Mouse (Mus musculus): ENCODE data around the gene March4. TPM values are rescaled to one million over a fixed set of nuclear protein-coding genes. Genes with fewer than 3 reads are reported as not detected.
A peak's percentile ranks its signal among the peaks of the same experiment; 100 is the strongest.

March4 gene
- polyA plus RNA-seq, 1 experiment from 2014 or later: 0.18 TPM

DNA sequence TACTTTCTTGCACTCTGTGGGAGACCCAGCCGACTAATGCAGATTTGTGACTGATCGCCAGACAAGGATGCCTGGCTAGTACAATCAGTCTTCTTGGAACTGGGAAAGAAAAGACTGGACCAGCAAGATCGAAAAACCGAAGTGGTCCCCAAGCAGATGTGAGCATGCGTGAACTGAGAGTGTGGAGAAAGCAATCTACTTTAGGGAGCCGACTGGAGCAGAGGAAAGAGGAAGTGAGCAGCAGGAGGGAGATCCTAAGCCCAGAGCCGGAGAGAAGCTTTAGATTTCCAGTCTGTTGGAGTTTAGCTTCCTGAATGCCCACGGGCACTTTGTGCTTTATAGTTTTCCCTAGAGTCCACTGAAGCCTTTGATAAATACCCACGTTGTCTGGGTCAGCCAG is 30.3 kb upstream of the March4 start:
- H3K27ac ChIP-seq: no peak overlapping the region
- no peaks in the 10 kb centered on the region for H3K36me3 ChIP-seq
- no peaks in the 10 kb centered on the region for H3K27me3 ChIP-seq (replicated peaks)
- no peak overlapping the region for H3K4me3 ChIP-seq (replicated peaks)
- ATAC-seq (ENCODE audit: insufficient read depth, low FRiP score, low read depth): no peak
- no peak overlapping the region for H3K4me2 ChIP-seq
- H3K4me1 ChIP-seq: no peaks in the 10 kb centered on the region
- WGBS: 39% methylated on average over 9 of the region's 9 CpGs
- no peaks in the 10 kb centered on the region for H3K9me3 ChIP-seq
- H3K9ac ChIP-seq: no peak overlapping the region

DNA sequence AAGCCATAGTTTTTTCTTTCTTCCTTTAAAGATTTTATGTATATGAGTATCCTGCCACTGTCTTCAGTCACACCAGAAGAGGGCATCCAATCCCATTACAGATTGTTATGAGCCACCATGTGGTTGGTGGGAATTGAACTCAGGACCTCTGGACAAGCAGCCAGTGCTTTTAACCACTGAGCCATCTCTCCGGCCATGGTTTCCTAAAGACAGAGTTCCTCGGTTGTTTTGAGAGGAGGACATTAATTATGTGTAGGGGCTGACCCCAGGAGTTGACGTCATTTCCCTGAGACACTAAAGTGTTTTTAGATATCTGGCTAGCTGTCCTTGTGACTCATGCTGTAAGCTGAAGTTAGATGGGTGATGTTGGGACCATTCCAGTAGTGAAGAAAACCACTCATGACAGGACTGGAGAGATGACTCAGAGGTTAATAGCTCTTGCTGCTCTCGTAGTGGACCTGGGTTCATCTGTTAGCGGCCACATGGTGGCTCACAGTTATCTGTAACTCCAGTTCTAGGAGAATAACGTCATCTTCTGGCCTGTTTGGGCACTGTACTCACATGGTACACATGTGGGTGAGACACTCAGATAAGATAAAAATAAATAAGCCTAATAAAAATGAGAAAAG is 27.7 kb upstream of the March4 start:
- no peaks in the 10 kb centered on the region for H3K27me3 ChIP-seq (replicated peaks)
- WGBS: 61% methylated on average over 6 of the region's 6 CpGs
- no peak for ATAC-seq (ENCODE audit: insufficient read depth, low FRiP score, low read depth)
- H3K4me3 ChIP-seq (replicated peaks): no peak overlapping the region
- no peaks in the 10 kb centered on the region for H3K4me1 ChIP-seq
- H3K27ac ChIP-seq: no peak overlapping the region
- H3K36me3 ChIP-seq: no peaks in the 10 kb centered on the region
- no peaks in the 10 kb centered on the region for H3K9me3 ChIP-seq
- H3K9ac ChIP-seq: no peak overlapping the region
- H3K4me2 ChIP-seq: no peak overlapping the region

DNA sequence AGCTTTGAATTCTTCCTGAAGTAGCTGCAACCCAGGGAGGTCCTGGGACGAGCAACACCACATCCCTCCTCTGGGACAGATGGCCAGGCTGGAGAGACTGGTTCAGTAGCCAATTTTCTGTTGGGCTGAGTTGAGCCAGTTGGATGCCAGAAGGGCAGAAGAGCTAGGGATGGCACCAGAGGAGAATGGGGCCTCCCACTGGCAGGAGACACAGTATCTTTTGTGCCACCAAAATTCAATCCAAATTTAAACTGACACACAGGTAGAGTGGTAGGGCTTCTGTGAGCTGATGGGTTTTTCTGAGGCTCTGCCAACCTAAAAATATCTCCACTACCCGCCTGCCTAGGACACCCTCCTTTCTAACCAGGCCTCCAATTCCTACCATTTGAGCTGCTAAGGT is 21.9 kb upstream of the March4 start:
- Histone ChIP-seq H3K4me2 (no peak overlapping the region), H3K4me3 (replicated peaks) (no peak overlapping the region), H3K27me3 (replicated peaks) (no peaks in the 10 kb centered on the region), H3K36me3 (no peaks in the 10 kb centered on the region), H3K4me1 (no peaks in the 10 kb centered on the region), H3K27ac (no peak overlapping the region), H3K9ac (no peak overlapping the region), H3K9me3 (no peaks in the 10 kb centered on the region)
- ATAC-seq (ENCODE audit: insufficient read depth, low FRiP score, low read depth): no peak
- WGBS: 67% methylated on average over 2 of the region's 2 CpGs

DNA sequence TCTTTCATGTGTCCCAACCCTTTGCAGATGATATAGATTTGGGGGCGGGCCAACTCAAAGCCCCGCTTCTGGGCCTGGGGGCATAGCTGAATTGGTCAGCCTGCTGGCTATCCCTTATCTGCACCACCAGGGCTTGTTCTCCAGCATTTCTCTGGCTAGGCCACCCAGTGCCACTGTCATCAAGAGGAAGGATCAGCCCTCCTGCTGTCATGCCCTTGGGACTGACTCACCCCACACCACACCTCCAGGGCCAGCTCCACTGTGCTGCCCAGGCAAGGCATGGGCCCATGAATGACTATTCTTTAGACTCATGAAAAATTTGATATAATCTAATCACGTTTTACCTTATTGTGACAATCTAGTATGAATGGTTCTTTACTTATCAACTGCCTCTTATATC is 19.7 kb upstream of the March4 start:
- no peak overlapping the region for H3K27ac ChIP-seq
- H3K27me3 ChIP-seq (replicated peaks): no peaks in the 10 kb centered on the region
- H3K4me3 ChIP-seq (replicated peaks): no peak overlapping the region
- H3K9ac ChIP-seq: no peak overlapping the region
- no peak for ATAC-seq (ENCODE audit: insufficient read depth, low FRiP score, low read depth)
- no peaks in the 10 kb centered on the region for H3K9me3 ChIP-seq
- H3K4me1 ChIP-seq: no peaks in the 10 kb centered on the region
- H3K4me2 ChIP-seq: no peak overlapping the region
- no peaks in the 10 kb centered on the region for H3K36me3 ChIP-seq
- 77% methylated on average over 3 of the region's 3 CpGs for WGBS

DNA sequence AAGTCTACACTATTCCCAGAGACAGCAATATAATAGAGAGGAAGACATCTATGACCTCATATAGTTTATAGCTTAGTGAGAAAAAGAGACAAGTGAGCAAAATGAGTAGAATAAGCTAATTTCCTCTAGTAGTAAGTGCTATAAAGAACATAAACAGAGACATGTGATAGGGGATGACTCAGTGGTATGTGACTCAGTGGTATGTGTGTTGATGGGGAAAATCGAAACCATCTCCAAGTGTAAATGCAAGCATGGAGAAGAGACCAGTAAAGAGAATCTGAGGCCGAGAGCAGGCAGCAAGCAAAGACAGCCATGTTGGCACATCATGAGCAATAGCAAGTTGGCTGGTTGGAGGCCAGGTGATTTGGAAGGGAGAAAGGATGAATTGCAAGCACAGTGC is 13.6 kb upstream of the March4 start:
- Histone ChIP-seq H3K27me3 (replicated peaks) (no peaks in the 10 kb centered on the region), H3K9ac (no peak overlapping the region), H3K4me3 (replicated peaks) (no peak overlapping the region), H3K4me1 (no peaks in the 10 kb centered on the region), H3K4me2 (no peak overlapping the region), H3K9me3 (no peaks in the 10 kb centered on the region), H3K27ac (no peak overlapping the region), H3K36me3 (no peaks in the 10 kb centered on the region)
- ATAC-seq (ENCODE audit: insufficient read depth, low FRiP score, low read depth): no peak
- WGBS: 72% methylated on average over 2 of the region's 2 CpGs

DNA sequence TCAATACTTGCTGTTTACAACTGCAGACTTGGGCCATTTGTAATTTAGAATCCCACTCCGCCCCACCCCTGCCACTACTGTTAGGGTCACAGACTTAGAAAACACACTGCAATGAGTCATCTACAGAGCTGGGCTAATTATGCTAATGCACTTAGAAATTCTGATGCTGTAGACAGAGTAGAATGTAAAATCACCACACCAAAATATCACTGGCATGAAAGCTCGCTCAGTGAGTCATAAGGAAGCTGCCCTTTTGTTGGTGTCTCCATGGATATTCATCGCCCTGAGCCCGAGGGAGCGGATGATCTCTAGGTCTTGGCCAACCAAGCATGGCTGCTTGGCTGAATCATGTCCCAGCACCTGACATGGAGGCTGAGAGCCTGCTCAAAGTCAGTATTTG is 1.5 kb upstream of the March4 start:
- no peak overlapping the region for H3K9ac ChIP-seq
- no peaks in the 10 kb centered on the region for H3K36me3 ChIP-seq
- no peaks in the 10 kb centered on the region for H3K9me3 ChIP-seq
- peaks cover 6% of the 10 kb centered on the region; the same call in 1 of the 2 replicates for H3K4me1 ChIP-seq
- no peak overlapping the region for H3K4me3 ChIP-seq (replicated peaks)
- no peak overlapping the region for H3K27ac ChIP-seq
- ATAC-seq (ENCODE audit: insufficient read depth, low FRiP score, low read depth): no peak
- 84% methylated on average over 5 of the region's 5 CpGs for WGBS
- no peak overlapping the region for H3K4me2 ChIP-seq
- H3K27me3 ChIP-seq (replicated peaks): peaks cover 26% of the 10 kb centered on the region

DNA sequence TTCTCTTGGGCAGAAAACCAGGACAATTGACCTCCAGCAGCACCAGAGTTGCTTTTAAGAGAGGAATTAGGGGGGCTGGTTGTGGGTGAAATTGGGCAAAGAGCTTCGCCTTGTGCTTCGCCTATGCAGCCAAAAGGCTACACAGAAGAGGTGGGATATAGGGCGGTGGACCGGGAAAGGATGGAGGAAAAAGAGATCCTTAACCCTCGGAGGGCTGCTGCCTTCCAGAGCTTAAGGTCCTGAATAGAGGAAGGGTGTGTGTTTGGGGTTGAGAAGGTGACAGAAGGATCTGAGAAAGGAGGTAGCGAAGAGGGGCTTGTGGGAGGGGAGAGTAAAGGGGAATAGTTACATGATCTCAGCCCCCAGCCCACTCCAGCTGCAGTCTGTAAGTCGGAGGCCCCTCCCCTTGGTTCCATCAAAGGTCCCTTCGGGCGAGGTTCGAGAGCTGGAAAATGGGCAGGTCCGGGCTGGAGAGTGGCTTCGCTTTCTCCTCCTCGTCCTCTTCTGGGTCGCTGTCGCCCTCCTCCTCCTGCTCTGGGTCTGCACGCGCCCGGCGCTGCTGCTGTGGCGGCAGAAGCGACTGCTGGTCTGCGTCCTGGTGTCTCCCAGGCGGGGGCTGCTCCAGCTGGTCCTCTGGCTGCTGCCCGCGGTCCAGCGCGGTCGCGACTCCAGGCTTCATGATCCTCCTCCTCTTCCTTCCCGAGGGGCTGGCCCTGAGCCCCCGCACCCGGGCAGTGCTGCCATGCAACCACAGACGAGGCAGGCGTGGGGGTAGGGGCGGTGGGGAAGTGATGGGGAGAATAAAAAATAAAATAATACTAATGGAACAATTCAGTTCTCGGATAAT is 782 bp downstream of the March4 start:
- ATAC-seq (ENCODE audit: insufficient read depth, low FRiP score, low read depth): peak; percentile 44; the same call in 1 of the 2 replicates
- Histone ChIP-seq H3K36me3 (no peaks in the 10 kb centered on the region), H3K27ac (no peak overlapping the region), H3K27me3 (replicated peaks) (peaks cover 32% of the 10 kb centered on the region), H3K4me3 (replicated peaks) (peak overlapping the region; percentile 27), H3K4me2 (peak overlapping the region; percentile 61), H3K4me1 (peaks cover 6% of the 10 kb centered on the region; the same call in 1 of the 2 replicates), H3K9ac (no peak overlapping the region), H3K9me3 (no peaks in the 10 kb centered on the region)
- WGBS: 3% methylated on average over 25 of the region's 36 CpGs

DNA sequence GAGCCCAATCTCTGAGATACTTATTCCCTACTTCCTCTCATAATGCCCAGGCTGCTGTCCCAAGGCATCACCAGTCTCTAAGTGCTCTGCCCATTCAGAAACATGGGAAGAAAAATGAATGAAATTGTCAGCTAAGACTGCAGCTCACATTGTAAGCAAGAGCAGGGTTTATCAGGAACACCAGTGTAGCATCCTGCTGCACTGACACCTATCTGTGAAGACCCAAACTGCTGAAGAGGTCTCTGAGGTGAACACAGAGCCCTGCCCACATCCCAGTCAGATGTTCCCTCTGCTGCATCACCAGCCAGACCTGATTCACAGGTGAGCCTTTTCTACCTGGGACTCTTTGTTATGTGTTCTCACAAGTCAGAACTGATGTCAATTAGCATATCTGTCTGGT is 3.3 kb downstream of the March4 start:
- ATAC-seq (ENCODE audit: insufficient read depth, low FRiP score, low read depth): no peak
- H3K36me3 ChIP-seq: no peaks in the 10 kb centered on the region
- H3K4me2 ChIP-seq: no peak overlapping the region
- H3K9ac ChIP-seq: no peak overlapping the region
- H3K4me1 ChIP-seq: peaks cover 6% of the 10 kb centered on the region; the same call in 1 of the 2 replicates
- peaks cover 32% of the 10 kb centered on the region for H3K27me3 ChIP-seq (replicated peaks)
- H3K27ac ChIP-seq: no peak overlapping the region
- H3K4me3 ChIP-seq (replicated peaks): no peak overlapping the region
- H3K9me3 ChIP-seq: no peaks in the 10 kb centered on the region

DNA sequence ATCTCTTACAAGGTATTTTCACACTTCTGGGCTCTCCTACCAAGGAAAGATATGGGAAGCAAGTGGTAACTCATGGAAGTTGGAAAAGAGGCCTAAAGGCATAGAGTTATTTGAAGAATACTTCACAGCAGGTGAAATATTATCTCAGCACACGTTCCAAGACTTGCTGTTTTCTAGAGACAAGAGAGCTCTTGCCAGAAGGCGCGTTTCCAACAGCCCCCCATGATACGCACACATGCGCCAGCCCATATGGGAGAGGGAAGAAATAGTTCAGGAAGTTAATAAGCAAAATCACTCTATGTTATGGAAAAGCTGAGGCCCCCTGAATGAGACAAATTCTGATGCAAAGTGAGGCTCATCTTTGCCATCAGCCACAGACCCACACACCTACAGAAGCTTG is 3.8 kb downstream of the March4 start:
- Histone ChIP-seq H3K9ac (no peak overlapping the region), H3K36me3 (no peaks in the 10 kb centered on the region), H3K4me1 (peaks cover 6% of the 10 kb centered on the region; the same call in 1 of the 2 replicates), H3K27ac (no peak overlapping the region), H3K9me3 (no peaks in the 10 kb centered on the region), H3K27me3 (replicated peaks) (peaks cover 32% of the 10 kb centered on the region), H3K4me2 (no peak overlapping the region), H3K4me3 (replicated peaks) (no peak overlapping the region)
- 79% methylated on average over 5 of the region's 5 CpGs for WGBS
- ATAC-seq (ENCODE audit: insufficient read depth, low FRiP score, low read depth): no peak

DNA sequence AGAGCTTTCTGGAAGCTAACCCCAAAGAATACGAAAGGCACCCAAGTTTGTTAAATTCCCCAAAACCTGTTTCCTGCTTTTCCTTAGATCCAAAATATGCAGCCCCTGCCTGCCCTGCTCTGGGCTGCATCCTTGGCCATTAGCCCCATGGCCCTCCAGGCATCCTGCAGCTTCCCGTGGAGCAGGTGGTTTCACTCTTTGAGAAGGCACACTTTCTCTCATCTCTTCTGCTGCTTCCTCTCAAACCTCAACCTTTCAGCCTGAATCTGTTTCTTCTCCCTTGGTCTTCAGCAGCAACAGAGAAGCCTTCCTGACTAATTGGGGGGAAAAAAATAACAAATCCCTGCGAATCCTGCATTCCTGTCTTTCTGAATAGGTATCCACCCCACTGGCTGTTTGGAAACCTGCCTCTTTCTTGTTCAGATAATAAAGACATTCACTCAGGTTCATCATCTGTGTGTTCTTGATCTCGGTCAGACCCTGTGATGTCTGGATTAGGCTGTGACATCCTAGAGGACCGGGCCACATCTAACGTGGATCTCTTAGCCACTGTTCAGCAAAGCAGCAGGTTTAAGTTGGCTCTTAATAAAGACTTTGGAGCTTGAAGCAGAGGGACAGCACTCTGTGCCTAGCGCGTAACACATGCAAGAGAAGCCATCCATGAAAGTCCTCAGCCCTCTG is 6.1 kb downstream of the March4 start:
- no peak overlapping the region for H3K9ac ChIP-seq
- no peaks in the 10 kb centered on the region for H3K9me3 ChIP-seq
- no peak overlapping the region for H3K4me3 ChIP-seq (replicated peaks)
- no peaks in the 10 kb centered on the region for H3K36me3 ChIP-seq
- ATAC-seq (ENCODE audit: insufficient read depth, low FRiP score, low read depth): no peak
- H3K4me1 ChIP-seq: no peaks in the 10 kb centered on the region
- WGBS: 67% methylated on average over 8 of the region's 8 CpGs
- no peak overlapping the region for H3K27ac ChIP-seq
- H3K27me3 ChIP-seq (replicated peaks): peaks cover 21% of the 10 kb centered on the region
- no peak overlapping the region for H3K4me2 ChIP-seq

DNA sequence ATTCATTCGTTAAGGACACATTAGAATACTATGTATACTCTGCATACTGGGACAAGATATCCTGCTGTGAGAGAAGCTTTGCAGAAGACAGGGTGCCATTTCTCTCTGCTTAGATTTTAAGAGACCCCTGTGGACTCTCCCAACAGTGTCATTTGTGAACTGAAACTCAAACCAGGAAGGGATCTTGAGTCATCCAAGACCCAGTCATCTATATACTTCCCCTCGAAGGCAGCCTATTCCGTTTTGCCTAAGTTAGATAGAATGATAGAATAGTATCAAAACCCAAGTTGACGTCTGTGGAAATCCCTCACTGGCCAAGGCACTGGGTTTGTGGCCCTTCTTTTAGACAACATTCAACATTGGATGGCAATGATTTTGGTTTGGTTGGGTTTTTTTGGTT is 7.5 kb downstream of the March4 start:
- Histone ChIP-seq H3K4me3 (replicated peaks) (no peak overlapping the region), H3K4me2 (no peak overlapping the region), H3K27ac (no peak overlapping the region), H3K36me3 (no peaks in the 10 kb centered on the region), H3K4me1 (no peaks in the 10 kb centered on the region), H3K9ac (no peak overlapping the region), H3K9me3 (no peaks in the 10 kb centered on the region), H3K27me3 (replicated peaks) (0 out of 2 replicates have a peak, but pooled peaks cover 8% of the 10 kb centered on the region)
- no peak for ATAC-seq (ENCODE audit: insufficient read depth, low FRiP score, low read depth)
- 81% methylated on average over 4 of the region's 4 CpGs for WGBS

DNA sequence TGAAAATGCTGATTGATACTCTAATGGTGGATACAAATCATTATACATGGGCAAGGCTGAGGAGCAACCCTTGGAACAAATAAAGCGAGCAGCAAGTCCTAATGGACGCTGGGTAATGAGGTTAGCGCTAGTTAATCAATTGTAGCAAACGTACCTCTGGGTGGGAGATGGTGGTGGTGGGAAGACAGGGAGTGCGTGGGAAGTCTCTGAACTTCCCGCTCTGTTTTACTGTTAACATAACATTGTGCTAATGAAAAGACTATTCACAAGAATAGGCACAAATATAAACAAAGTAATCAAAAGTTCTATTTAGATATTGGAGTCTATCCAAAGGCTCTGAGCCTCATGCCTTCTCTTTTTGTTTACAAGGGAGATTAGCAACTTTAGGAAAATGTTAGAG is 13.1 kb downstream of the March4 start:
- H3K4me1 ChIP-seq: no peaks in the 10 kb centered on the region
- H3K9ac ChIP-seq: no peak overlapping the region
- no peak overlapping the region for H3K4me2 ChIP-seq
- no peak overlapping the region for H3K4me3 ChIP-seq (replicated peaks)
- ATAC-seq (ENCODE audit: insufficient read depth, low FRiP score, low read depth): no peak
- H3K27ac ChIP-seq: no peak overlapping the region
- H3K9me3 ChIP-seq: no peaks in the 10 kb centered on the region
- 32% methylated on average over 6 of the region's 6 CpGs for WGBS
- no peaks in the 10 kb centered on the region for H3K27me3 ChIP-seq (replicated peaks)
- no peaks in the 10 kb centered on the region for H3K36me3 ChIP-seq
